Mouse (Mus musculus) erythroid progenitor cell, adult 5-6 weeks (primary cell): ENCODE results near the gene Fxyd5. TPM values are rescaled to one million over a fixed set of nuclear protein-coding genes. Genes with fewer than 3 reads are reported as not detected.

Source experiments
- ATAC-seq: replicated peaks from 2 replicates; pipeline ENCODE4 v1.8.0; 2016; ENCODE audit warnings: moderate number of reproducible peaks, mild to moderate bottlenecking, moderate TSS enrichment, inconsistent platforms; ENCODE audit not compliant: poor library complexity, low FRiP score, severe bottlenecking
- total RNA-seq, 2 experiments: library from RNA; stranded (forward) in 1 of 2; stranded (reverse) in 1 of 2; fragments of 150-400 nt in 1 of 2; fragments of 186-747, 209-891 nt in 1 of 2; gene quantifications; 2 replicates each; pipeline versions ENCODE4 v1.2.3 to v1.2.4; 2015 to 2017; ENCODE audit warnings: low replicate concordance in 2 of 2

Gene Fxyd5
- total RNA-seq, 2 experiments from 2014 or later: 54.3 to 145 TPM

- ATAC-seq: no peak
These were observed 25.6 kb upstream of the Fxyd5 start for GRCm38 (mm10) chr7:31067836-31068235.

- ATAC-seq: no peak
These were observed 20.8 kb upstream of the Fxyd5 start for GRCm38 (mm10) chr7:31063074-31063560.

- no peak for ATAC-seq
These were observed 18.3 kb upstream of the Fxyd5 start for GRCm38 (mm10) chr7:31060621-31061010.

- no peak for ATAC-seq
These were observed 17.8 kb upstream of the Fxyd5 start for GRCm38 (mm10) chr7:31059919-31060620.

- peak; percentile 75; the same call in 1 of the 2 replicates for ATAC-seq
These were observed 16.8 kb upstream of the Fxyd5 start, which contains the start of gene Lgi4 for GRCm38 (mm10) chr7:31059108-31059507. Gene Lgi4 (plus strand): TSS chr7:31059342.

- ATAC-seq: no peak
These were observed 15.9 kb upstream of the Fxyd5 start for GRCm38 (mm10) chr7:31058211-31058610.

GRCm38 (mm10) chr7:31057730-31058129 is 15.4 kb upstream of the Fxyd5 start:
- no peak for ATAC-seq

GRCm38 (mm10) chr7:31057071-31057470 is 14.8 kb upstream of the Fxyd5 start, which contains the start of gene Fxyd1:
Gene Fxyd1 (minus strand): TSS chr7:31057199.
- no peak for ATAC-seq

- ATAC-seq: no peak
These were observed 14.2 kb upstream of the Fxyd5 start for GRCm38 (mm10) chr7:31056448-31056847.

GRCm38 (mm10) chr7:31055883-31056282 is 13.6 kb upstream of the Fxyd5 start:
- no peak for ATAC-seq

GRCm38 (mm10) chr7:31055354-31055824 is 13.1 kb upstream of the Fxyd5 start:
- ATAC-seq: no peak

- no peak for ATAC-seq
These were observed 12.5 kb upstream of the Fxyd5 start for GRCm38 (mm10) chr7:31054661-31055320.

GRCm38 (mm10) chr7:31053882-31054447 is 11.7 kb upstream of the Fxyd5 start:
- ATAC-seq: no peak

- no peak for ATAC-seq
These were observed 10.6 kb upstream of the Fxyd5 start for GRCm38 (mm10) chr7:31052636-31053434.

- ATAC-seq: no peak
These were observed 10.0 kb upstream of the Fxyd5 start for GRCm38 (mm10) chr7:31052251-31052635.

GRCm38 (mm10) chr7:31051321-31052021 is 9.2 kb upstream of the Fxyd5 start, which contains the start of gene Fxyd7:
Gene Fxyd7 (minus strand): TSS chr7:31051467.
- ATAC-seq: no peak

GRCm38 (mm10) chr7:31050921-31051320 is 8.6 kb upstream of the Fxyd5 start:
- ATAC-seq: no peak

GRCm38 (mm10) chr7:31050487-31050886 is 8.2 kb upstream of the Fxyd5 start:
- no peak for ATAC-seq

- ATAC-seq: no peak
These were observed 7.6 kb upstream of the Fxyd5 start for GRCm38 (mm10) chr7:31049846-31050281.
